Mouse (Mus musculus): ENCODE measurements around the gene Tmem262. TPM values are rescaled to one million over a fixed set of nuclear protein-coding genes. Genes with fewer than 3 reads are reported as not detected.

Tmem262 gene
- polyA plus RNA-seq, 1 experiment, result 0.13 TPM

- TF ChIP-seq POLR2AphosphoS2 (IDR thresholded peaks at IDR 0.05; ENCODE audit: insufficient read length, low read depth), result no peak
- no peak for TF ChIP-seq TCF12 (IDR thresholded peaks at IDR 0.05; ENCODE audit: insufficient read depth, poor library complexity, severe bottlenecking)
- no peak for TF ChIP-seq CEBPB (IDR thresholded peaks at IDR 0.05; ENCODE audit: insufficient read depth, poor library complexity, severe bottlenecking)
- no peak for TF ChIP-seq MYOD1 (IDR thresholded peaks at IDR 0.05; ENCODE audit: control insufficient read depth in 1 of 3, insufficient read length in 2 of 3, low read depth in 2 of 3)
- H3K27me3 ChIP-seq (ENCODE audit: control insufficient read depth, insufficient read depth, insufficient read length), result no peaks in the 10 kb centered on the region
- no peak overlapping the region for H3K4me2 ChIP-seq (ENCODE audit: low read depth)
- no peak overlapping the region for H3K4me3 ChIP-seq
- no peak overlapping the region for H3ac ChIP-seq (ENCODE audit: control insufficient read depth, insufficient read length)
- H3K79me2 ChIP-seq (ENCODE audit: control insufficient read depth, insufficient read depth), result no peaks in the 10 kb centered on the region
- H3K36me3 ChIP-seq (ENCODE audit: control insufficient read depth, insufficient read depth), result peaks cover 4% of the 10 kb centered on the region
Measured at GRCm38 (mm10) chr19:6124898-6125297, 45.1 kb downstream of the Tmem262 start.

GRCm38 (mm10) chr19:6126289-6126688, 46.5 kb downstream of the Tmem262 start:
- no peaks in the 10 kb centered on the region for H3K27me3 ChIP-seq (ENCODE audit: control insufficient read depth, insufficient read depth, insufficient read length)
- peaks cover 4% of the 10 kb centered on the region for H3K36me3 ChIP-seq (ENCODE audit: control insufficient read depth, insufficient read depth)

GRCm38 (mm10) chr19:6126789-6127580, 47.2 kb downstream of the Tmem262 start:
- H3K4me2 ChIP-seq (ENCODE audit: low read depth), result peak overlapping the region; percentile 84
- peaks cover 4% of the 10 kb centered on the region for H3K36me3 ChIP-seq (ENCODE audit: control insufficient read depth, insufficient read depth)
- H3K79me2 ChIP-seq (ENCODE audit: control insufficient read depth, insufficient read depth), result no peaks in the 10 kb centered on the region
- peak overlapping the region; percentile 47 for H3K4me3 ChIP-seq
- TF ChIP-seq SRF (IDR thresholded peaks at IDR 0.05; ENCODE audit: control insufficient read depth, insufficient read length, low read depth) (no peak), MYOG (IDR thresholded peaks at IDR 0.05; ENCODE audit: control insufficient read depth in 1 of 3, insufficient read depth in 1 of 3, insufficient read length in 2 of 3, low read depth in 2 of 3) (no peak), TCF3 (IDR thresholded peaks at IDR 0.05; ENCODE audit: insufficient read length, low read depth) (no peak), POLR2AphosphoS2 (IDR thresholded peaks at IDR 0.05; ENCODE audit: insufficient read length, low read depth) (no peak), POLR2A (IDR thresholded peaks at IDR 0.05; ENCODE audit: insufficient read length, low read depth) (no peak), TCF12 (IDR thresholded peaks at IDR 0.05; ENCODE audit: insufficient read depth, poor library complexity, severe bottlenecking) (no peak), REST (IDR thresholded peaks at IDR 0.05; ENCODE audit: insufficient read depth, insufficient read length) (no peak), MAX (IDR thresholded peaks at IDR 0.05; ENCODE audit: low read depth) (no peak), CEBPB (IDR thresholded peaks at IDR 0.05; ENCODE audit: insufficient read depth, poor library complexity, severe bottlenecking) (no peak), USF1 (IDR thresholded peaks at IDR 0.05; ENCODE audit: low read depth) (no peak), E2F4 (IDR thresholded peaks at IDR 0.05; ENCODE audit: insufficient read depth) (no peak), MYOD1 (IDR thresholded peaks at IDR 0.05; ENCODE audit: control insufficient read depth in 1 of 3, insufficient read length in 2 of 3, low read depth in 2 of 3) (no peak)
- no peak overlapping the region for H3ac ChIP-seq (ENCODE audit: control insufficient read depth, insufficient read length)
- no peaks in the 10 kb centered on the region for H3K27me3 ChIP-seq (ENCODE audit: control insufficient read depth, insufficient read depth, insufficient read length)

More at GRCm38 (mm10) chr19:6126289-6126688, 46.5 kb downstream of the Tmem262 start:
- Histone ChIP-seq H3ac (ENCODE audit: control insufficient read depth, insufficient read length) (no peak overlapping the region), H3K4me3 (no peak overlapping the region), H3K79me2 (ENCODE audit: control insufficient read depth, insufficient read depth) (no peaks in the 10 kb centered on the region), H3K4me2 (ENCODE audit: low read depth) (no peak overlapping the region)
- TF ChIP-seq E2F4 (IDR thresholded peaks at IDR 0.05; ENCODE audit: insufficient read depth) (no peak), POLR2AphosphoS2 (IDR thresholded peaks at IDR 0.05; ENCODE audit: insufficient read length, low read depth) (no peak), CEBPB (IDR thresholded peaks at IDR 0.05; ENCODE audit: insufficient read depth, poor library complexity, severe bottlenecking) (no peak), MAX (IDR thresholded peaks at IDR 0.05; ENCODE audit: low read depth) (no peak), SRF (IDR thresholded peaks at IDR 0.05; ENCODE audit: control insufficient read depth, insufficient read length, low read depth) (no peak), REST (IDR thresholded peaks at IDR 0.05; ENCODE audit: insufficient read depth, insufficient read length) (no peak), MYOG (IDR thresholded peaks at IDR 0.05; ENCODE audit: control insufficient read depth in 1 of 3, insufficient read depth in 1 of 3, insufficient read length in 2 of 3, low read depth in 2 of 3) (no peak), TCF12 (IDR thresholded peaks at IDR 0.05; ENCODE audit: insufficient read depth, poor library complexity, severe bottlenecking) (no peak), MYOD1 (IDR thresholded peaks at IDR 0.05; ENCODE audit: control insufficient read depth in 1 of 3, insufficient read length in 2 of 3, low read depth in 2 of 3) (no peak), USF1 (IDR thresholded peaks at IDR 0.05; ENCODE audit: low read depth) (no peak), TCF3 (IDR thresholded peaks at IDR 0.05; ENCODE audit: insufficient read length, low read depth) (no peak), POLR2A (IDR thresholded peaks at IDR 0.05; ENCODE audit: insufficient read length, low read depth) (no peak)

GRCm38 (mm10) chr19:6127760-6128341, 48.0 kb downstream of the Tmem262 start, which contains the start of gene Snx15:
TSS of gene Snx15 (minus strand) at chr19:6128304.
- Histone ChIP-seq H3K4me2 (ENCODE audit: low read depth) (peak within 1 kb of the TSS; percentile 84), H3K79me2 (ENCODE audit: control insufficient read depth, insufficient read depth) (no peaks in the 10 kb centered on the region)
- TF ChIP-seq MYOD1 (IDR thresholded peaks at IDR 0.05; ENCODE audit: control insufficient read depth in 1 of 3, insufficient read length in 2 of 3, low read depth in 2 of 3) (no peak), TCF3 (IDR thresholded peaks at IDR 0.05; ENCODE audit: insufficient read length, low read depth) (no peak), USF1 (IDR thresholded peaks at IDR 0.05; ENCODE audit: low read depth) (no peak), MAX (IDR thresholded peaks at IDR 0.05; ENCODE audit: low read depth) (peak; percentile 3), POLR2AphosphoS2 (IDR thresholded peaks at IDR 0.05; ENCODE audit: insufficient read length, low read depth) (peak; percentile 68), MYOG (IDR thresholded peaks at IDR 0.05; ENCODE audit: control insufficient read depth in 1 of 3, insufficient read depth in 1 of 3, insufficient read length in 2 of 3, low read depth in 2 of 3) (peak in 1 of 3 experiments; percentile 11), E2F4 (IDR thresholded peaks at IDR 0.05; ENCODE audit: insufficient read depth) (no peak), POLR2A (IDR thresholded peaks at IDR 0.05; ENCODE audit: insufficient read length, low read depth) (peak; percentile 78), REST (IDR thresholded peaks at IDR 0.05; ENCODE audit: insufficient read depth, insufficient read length) (no peak), SRF (IDR thresholded peaks at IDR 0.05; ENCODE audit: control insufficient read depth, insufficient read length, low read depth) (no peak), TCF12 (IDR thresholded peaks at IDR 0.05; ENCODE audit: insufficient read depth, poor library complexity, severe bottlenecking) (no peak), CEBPB (IDR thresholded peaks at IDR 0.05; ENCODE audit: insufficient read depth, poor library complexity, severe bottlenecking) (no peak)

More at GRCm38 (mm10) chr19:6127760-6128341, 48.0 kb downstream of the Tmem262 start, which contains the start of gene Snx15:
- peak within 1 kb of the TSS; percentile 47 for H3K4me3 ChIP-seq
- no peaks in the 10 kb centered on the region for H3K36me3 ChIP-seq (ENCODE audit: control insufficient read depth, insufficient read depth)
- H3ac ChIP-seq (ENCODE audit: control insufficient read depth, insufficient read length), result no peak within 1 kb of the TSS
- no peaks in the 10 kb centered on the region for H3K27me3 ChIP-seq (ENCODE audit: control insufficient read depth, insufficient read depth, insufficient read length)

Other genes with a start within 250 kb of the Tmem262 start
- gene Frmd8, start 204.8 kb upstream of the Tmem262 start, polyA plus RNA-seq (2012; fragmentation: generic; extraction: Trizol), result 22.3 TPM
- gene Slc25a45, start 202.2 kb upstream of the Tmem262 start, polyA plus RNA-seq (2012; fragmentation: generic; extraction: Trizol), result 5.2 TPM
- gene Tigd3, start 185.9 kb upstream of the Tmem262 start, polyA plus RNA-seq (2012; fragmentation: generic; extraction: Trizol), result 0.31 TPM
- gene Dpf2, start 167.0 kb upstream of the Tmem262 start, polyA plus RNA-seq (2012; fragmentation: generic; extraction: Trizol), result 78.5 TPM
- 16.2 TPM for gene Cdc42ep2, start 155.2 kb upstream of the Tmem262 start, polyA plus RNA-seq (2012; fragmentation: generic; extraction: Trizol)
- 11.9 TPM for gene Pola2, start 115.8 kb upstream of the Tmem262 start, polyA plus RNA-seq (2012; fragmentation: generic; extraction: Trizol)
- not detected for gene Slc22a20, start 93.9 kb upstream of the Tmem262 start, polyA plus RNA-seq (2012; fragmentation: generic; extraction: Trizol)
- 110 TPM for gene Capn1, start 64.1 kb upstream of the Tmem262 start, polyA plus RNA-seq (2012; fragmentation: generic; extraction: Trizol)
- 24.3 TPM for gene Syvn1, start 33.5 kb upstream of the Tmem262 start, polyA plus RNA-seq (2012; fragmentation: generic; extraction: Trizol)
- 43.0 TPM for gene Mrpl49, start 22.2 kb upstream of the Tmem262 start, polyA plus RNA-seq (2012; fragmentation: generic; extraction: Trizol)
- gene Fau, start 22.2 kb upstream of the Tmem262 start, polyA plus RNA-seq (2012; fragmentation: generic; extraction: Trizol), result 2,772 TPM
- 44.3 TPM for gene Znhit2, start 18.8 kb upstream of the Tmem262 start, polyA plus RNA-seq (2012; fragmentation: generic; extraction: Trizol)
- 37.1 TPM for gene Tm7sf2, start 11.7 kb upstream of the Tmem262 start, polyA plus RNA-seq (2012; fragmentation: generic; extraction: Trizol)
- 49.1 TPM for gene Vps51, start 2.8 kb upstream of the Tmem262 start, polyA plus RNA-seq (2012; fragmentation: generic; extraction: Trizol)
- 0.26 TPM for gene Gm28374, start 2.2 kb downstream of the Tmem262 start, polyA plus RNA-seq (2012; fragmentation: generic; extraction: Trizol)
- gene Zfpl1, start 4.9 kb downstream of the Tmem262 start, polyA plus RNA-seq (2012; fragmentation: generic; extraction: Trizol), result 68.5 TPM
- 7.7 TPM for gene Cdca5, start 5.0 kb downstream of the Tmem262 start, polyA plus RNA-seq (2012; fragmentation: generic; extraction: Trizol)
- gene AC131692.1, start 14.4 kb downstream of the Tmem262 start, polyA plus RNA-seq (2012; fragmentation: generic; extraction: Trizol), result 0.07 TPM
- 0.11 TPM for gene Naaladl1, start 25.7 kb downstream of the Tmem262 start, polyA plus RNA-seq (2012; fragmentation: generic; extraction: Trizol)
- 27.5 TPM for gene Sac3d1, start 38.6 kb downstream of the Tmem262 start, polyA plus RNA-seq (2012; fragmentation: generic; extraction: Trizol)
- gene Snx15, start 48.3 kb downstream of the Tmem262 start, polyA plus RNA-seq (2012; fragmentation: generic; extraction: Trizol), result 18.5 TPM
- gene Batf2, start 61.0 kb downstream of the Tmem262 start, polyA plus RNA-seq (2012; fragmentation: generic; extraction: Trizol), result 0.05 TPM
- gene Arl2, start 61.5 kb downstream of the Tmem262 start, polyA plus RNA-seq (2012; fragmentation: generic; extraction: Trizol), result 110 TPM
- gene Majin, start 104.4 kb downstream of the Tmem262 start, polyA plus RNA-seq (2012; fragmentation: generic; extraction: Trizol), result not detected
- gene Gpha2, start 146.3 kb downstream of the Tmem262 start, polyA plus RNA-seq (2012; fragmentation: generic; extraction: Trizol), result 0.40 TPM
- 51.4 TPM for gene Ppp2r5b, start 155.8 kb downstream of the Tmem262 start, polyA plus RNA-seq (2012; fragmentation: generic; extraction: Trizol)
- gene Atg2a, start 161.6 kb downstream of the Tmem262 start, polyA plus RNA-seq (2012; fragmentation: generic; extraction: Trizol), result 15.2 TPM
- gene Ehd1, start 196.7 kb downstream of the Tmem262 start, polyA plus RNA-seq (2012; fragmentation: generic; extraction: Trizol), result 433 TPM
- 10.0 TPM for gene Cdc42bpg, start 226.4 kb downstream of the Tmem262 start, polyA plus RNA-seq (2012; fragmentation: generic; extraction: Trizol)

All from myocyte (in vitro differentiated cells).